Mouse (Mus musculus): Measurements from ENCODE around the gene Gnb5.

DNA sequence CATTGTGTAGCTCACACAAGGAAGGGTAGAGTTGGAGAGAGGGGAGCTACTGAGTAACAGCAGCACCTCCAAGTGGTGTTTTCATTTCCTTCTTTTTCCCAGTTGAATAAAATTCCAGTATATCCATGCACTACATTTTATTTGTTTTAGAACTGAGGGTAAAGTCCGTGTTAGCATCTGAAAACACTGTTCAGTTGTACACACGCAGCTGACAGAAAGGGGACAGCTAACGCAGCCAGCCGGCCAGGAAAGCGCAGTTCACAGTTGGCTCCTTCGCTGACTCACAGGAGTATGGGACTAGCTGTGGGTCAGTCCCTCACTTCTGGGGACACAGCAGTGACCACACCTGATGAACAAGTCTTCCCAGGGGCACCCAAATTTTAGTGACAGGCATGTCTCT lies 38.9 kb upstream of the Gnb5 start:
- no peak for TF ChIP-seq CTCF (IDR thresholded peaks at IDR 0.05; ENCODE audit: control insufficient read depth, insufficient read depth, insufficient replicate concordance, low read depth, low read length)
- TF ChIP-seq POLR2A (IDR thresholded peaks at IDR 0.05; ENCODE audit: control insufficient read depth, low read depth, low read length) = no peak
